Mouse (Mus musculus) thymus, postnatal 14 days (tissue): ENCODE measurements around the gene Prkag2.
"Not testable (repeated sequence)": the region's sequence is repeated elsewhere in the genome, so short reads cannot be mapped to it uniquely, and the experiment has no call there.

Experiments used
- DNase-seq: peaks from one replicate; pipeline ENCODE4 v3.0.0; 2021

Gene Prkag2

DNA sequence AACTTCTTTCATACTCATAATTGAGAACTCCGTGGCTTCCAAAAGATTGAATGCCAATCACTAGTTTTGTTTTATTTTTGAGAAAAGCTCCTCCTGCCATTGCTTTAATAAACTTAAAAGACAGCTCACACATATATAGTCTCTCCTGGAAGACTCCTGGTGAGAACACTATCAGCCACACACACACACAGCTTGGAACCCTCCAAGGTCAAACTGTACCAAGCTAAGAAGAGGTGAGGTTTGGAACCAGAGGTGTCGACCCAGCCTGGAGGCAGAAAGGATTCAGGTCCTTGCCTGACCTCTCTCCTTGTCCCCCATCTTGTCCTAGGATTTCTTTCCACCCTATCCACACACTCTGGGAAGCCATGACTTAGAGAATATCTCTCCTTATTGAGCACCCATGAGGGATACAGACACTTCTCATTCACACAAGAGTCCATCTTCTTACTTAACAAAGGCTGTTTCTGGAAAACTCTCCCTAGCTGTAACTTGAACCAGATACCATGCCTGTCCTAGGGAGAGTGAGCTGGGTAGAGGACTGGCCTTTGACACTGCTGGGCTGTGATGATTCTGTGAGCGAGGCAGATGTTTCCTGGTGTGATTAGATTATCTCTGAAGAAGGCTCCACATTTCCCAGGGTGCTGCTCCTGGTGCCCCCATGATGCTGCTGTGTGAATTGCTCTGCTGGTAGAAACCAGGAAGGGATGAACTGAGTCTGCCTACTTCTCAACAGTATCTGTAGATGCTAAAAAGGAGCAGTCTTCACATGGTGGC lies 245.4 kb downstream of the Prkag2 start:
- DNase-seq, result no peak

DNA sequence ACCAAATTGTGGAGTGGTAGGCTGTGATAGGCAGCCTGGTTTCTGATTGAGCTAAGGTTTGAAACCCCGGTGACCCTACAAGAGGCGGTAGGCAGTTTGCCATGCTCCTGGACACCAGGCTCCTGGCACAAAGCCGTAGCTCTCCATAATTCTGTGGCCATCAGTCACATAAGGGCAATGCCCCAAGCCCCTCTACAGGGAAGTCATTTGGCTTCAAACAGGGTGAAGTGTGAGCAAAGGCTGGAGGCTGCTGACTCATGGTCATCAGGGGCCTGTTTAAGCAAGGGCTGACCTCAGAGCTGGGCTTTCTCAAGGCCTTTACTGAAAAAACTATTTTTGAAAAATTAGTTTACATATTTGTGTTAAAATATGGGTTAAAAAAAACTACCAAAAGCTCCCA lies 246.2 kb downstream of the Prkag2 start:
- DNase-seq, result no peak

DNA sequence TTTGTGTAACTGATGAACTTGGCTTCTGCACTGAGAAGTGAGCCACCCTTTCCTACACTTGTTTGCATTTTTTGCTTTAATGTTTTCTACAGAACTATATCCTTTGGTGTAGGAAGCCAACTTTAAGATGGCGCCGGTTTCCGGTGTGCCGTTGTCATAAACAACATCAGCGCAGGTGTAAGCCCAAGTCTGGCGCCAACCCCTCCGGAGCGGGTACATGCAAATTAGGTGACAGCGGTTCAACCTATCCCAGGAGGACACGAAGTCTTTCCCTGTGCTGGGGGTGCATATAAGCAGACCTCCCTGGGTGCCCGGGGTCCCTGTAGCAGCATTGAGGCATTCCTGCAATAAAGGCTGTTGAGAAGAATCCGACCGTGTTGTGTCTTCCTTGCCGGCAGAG lies 252.2 kb downstream of the Prkag2 start:
- not testable (repeated sequence) for DNase-seq

DNA sequence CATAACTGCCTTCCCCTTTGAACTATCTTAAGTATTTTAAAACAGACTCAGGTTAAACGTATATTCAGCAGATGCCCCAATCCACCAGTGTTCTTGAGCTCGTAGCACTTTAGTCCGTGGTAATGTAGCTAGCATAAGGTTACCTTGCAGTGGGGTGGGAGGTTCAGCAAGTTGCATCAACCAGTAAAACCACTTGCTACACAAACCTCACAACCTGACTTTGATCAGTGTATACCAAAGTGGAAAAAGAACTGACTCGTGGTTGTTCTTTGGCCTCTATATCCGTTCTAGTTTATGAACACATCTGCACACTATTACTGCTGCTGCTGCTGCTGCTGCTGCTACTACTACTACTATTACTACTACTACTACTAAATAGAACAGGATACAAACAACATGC lies 256.6 kb downstream of the Prkag2 start:
- peak; percentile 23 for DNase-seq

DNA sequence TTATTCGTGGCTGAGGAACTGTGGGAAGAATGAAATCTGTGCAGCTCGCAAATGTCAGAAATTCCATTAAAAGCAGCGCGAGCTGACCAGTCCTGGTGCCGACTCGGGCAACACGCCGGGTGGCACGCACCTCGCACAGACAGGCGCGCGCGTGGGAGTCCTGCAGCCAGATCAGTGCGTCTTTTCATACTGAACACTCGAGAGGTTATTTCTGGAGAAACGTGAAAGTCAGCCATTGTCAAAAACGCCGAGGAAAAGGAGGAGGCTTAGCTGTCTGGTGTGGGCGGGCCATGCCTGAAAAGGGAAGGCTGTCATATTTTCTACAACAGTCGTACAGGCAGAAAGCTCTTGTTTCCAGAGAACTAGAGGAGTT lies 257.4 kb downstream of the Prkag2 start:
- peak; percentile 58 for DNase-seq

DNA sequence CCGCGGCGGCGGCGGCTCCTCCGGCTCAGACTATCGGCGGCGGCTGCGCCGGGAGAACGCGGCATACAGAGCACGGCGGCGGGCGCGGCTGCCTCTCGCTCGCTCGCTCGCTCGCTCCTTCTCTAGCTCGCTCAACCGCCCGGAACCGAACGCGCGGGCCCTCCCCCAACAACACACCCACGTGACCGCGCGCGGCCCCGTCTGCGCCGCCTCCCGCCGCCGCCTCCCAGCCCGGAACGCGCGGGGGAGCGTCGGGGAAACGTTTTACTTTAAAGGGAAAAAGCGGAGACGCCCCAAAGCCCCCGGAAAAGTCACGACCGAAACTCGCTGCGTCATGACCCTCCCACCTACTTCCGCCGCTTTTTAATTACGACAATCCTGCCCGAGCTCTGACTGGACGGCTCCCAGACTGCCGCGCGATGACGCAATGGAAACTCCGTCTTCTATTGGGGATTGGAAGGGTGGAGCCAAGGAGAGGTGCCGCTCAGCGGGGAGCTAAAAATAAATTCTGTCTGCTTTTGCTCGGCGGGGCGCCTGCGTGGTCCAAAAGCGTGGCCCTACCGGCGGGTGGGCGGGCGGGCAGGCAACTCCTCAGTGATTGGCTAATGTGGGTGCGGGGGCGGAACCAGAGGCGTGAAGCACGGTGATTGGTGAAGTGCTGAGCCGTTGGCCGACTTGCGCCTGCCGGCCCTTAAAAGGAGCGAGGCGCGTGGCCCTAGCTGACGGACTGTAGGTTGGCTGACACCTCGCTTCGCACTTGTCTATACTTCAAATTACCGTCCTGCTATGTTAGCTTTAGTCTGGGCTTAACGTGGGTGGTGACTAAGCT lies 258.0 kb downstream of the Prkag2 start, which contains the start of gene Rheb:
Rheb (minus strand) TSS at position 351 of the 829 bp plus-strand sequence.
- DNase-seq, result peak; percentile 99

DNA sequence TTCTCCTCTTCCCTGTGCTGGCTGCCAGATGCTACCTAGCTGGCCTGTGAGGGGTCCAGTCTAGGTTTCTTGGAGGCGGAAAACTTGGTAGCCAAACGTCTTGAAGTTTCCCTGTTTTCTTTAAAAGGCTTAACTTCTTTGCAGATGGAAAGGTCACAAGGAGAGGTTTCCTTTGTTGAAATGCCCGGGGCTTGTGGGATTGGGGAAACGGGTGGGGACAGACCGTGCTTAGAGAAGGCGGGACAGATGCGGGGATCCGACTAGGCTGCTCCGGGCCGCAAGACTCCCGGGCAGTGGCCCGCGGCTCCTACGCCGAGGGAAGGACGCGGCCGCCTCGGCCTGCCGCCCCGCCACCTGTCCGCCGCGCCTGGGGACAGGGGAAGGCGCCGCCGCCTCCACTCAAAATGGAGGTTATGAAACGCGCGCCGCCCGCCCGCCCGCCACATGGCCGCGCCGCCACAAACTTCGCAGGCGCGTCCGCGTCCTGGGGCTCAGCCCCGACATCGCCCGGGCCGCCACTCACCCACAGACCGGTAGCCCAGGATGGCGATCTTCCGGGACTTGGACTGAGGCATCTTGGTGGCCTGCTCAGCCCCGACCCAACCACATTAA lies 258.7 kb downstream of the Prkag2 start:
- no peak for DNase-seq

DNA sequence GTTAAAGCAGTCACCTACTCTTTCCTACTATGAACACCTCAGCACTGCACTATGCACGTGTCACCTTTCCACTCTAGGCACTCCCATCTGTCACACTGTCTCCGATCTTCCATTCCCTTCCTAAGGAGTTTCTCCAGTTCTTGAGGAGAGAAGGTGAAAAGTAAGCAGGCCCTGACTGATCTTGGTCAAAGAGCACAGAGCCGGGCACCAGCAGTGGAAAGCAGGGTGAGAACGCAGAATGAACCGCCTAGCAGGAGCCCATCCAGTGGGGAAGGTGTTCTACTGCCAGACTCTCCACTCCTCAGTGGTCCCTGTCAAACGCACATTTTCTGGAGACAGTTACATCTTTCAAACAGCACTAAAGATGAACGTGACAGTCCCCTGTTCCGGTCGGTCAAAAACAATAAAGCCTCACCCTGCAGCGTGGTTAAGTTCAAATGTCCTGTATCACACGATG lies 259.4 kb downstream of the Prkag2 start:
- no peak for DNase-seq

DNA sequence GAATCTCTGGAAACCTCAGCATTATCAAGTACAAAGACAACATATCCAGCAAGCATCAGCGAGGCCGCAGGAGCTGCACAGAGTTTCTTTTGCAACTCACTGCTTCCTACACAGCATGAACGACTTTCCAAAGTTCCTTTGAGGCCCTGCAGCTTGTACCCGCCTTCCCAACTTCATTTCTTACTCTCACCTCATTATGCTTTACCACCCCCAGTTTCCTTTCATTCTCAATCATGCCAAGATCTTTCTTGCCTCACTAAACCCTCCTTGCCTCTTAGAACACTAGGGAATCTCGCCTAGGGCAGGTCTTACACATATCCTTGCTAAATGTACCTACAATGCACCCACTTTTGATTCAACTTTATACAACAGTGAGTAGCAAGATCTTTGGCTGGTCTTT lies 266.0 kb downstream of the Prkag2 start:
- no peak for DNase-seq

DNA sequence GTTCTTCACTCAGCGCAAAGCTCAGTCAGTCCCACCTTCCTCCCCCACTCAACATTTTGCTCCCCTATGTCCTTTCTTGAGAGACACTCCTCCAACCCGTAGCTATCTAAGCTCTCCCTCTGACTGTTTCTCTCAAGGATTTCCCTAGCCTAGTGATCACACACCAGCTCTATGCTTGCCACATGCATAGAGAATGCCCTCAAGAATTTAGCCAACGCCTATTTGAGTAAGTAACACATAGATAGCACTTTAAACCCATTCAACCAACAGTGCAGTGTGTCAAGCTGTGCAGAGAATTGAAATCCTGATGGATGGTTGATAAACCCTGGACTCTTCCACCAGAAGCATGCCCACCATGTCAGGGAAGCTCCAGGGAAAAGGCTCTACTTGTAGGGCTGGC lies 268.5 kb downstream of the Prkag2 start:
- DNase-seq, result no peak

DNA sequence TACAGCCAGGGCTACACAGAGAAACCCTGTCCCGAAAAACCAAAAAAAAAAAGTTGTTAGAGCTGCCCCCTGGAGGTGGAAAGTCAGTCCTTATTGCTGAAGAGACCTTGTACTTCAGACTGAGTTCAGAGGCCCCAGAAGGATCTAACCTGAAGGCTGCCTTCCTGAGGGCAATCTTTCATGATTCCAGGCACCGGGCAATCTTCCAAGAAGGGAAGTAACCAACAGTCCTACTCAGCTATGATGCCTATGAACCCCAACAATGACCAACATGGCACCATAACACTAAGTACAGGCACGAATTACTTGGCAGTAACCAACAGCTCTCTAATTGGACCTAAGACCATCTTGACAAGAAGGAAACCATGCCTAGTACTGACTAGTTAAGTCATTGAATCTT lies 272.0 kb downstream of the Prkag2 start:
- no peak for DNase-seq

DNA sequence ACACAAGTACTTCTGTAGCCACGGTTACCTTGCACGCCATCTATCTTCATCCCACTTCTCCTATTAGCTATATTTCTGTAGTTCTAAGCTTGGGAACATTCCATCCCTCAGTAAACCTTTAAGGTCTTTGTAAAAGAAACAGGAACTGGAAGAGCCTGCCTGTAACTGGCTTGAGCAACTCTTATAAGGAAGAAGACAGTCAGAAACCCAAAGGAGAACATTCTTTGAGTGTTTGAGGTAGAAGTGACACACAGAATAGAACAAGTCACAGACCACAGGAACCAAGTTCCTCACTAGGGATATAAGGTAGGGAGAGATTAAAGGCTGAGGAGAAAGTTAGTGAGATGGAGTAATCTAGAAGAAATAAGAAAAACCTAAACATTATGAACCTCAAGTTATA lies 273.3 kb downstream of the Prkag2 start:
- no peak for DNase-seq

DNA sequence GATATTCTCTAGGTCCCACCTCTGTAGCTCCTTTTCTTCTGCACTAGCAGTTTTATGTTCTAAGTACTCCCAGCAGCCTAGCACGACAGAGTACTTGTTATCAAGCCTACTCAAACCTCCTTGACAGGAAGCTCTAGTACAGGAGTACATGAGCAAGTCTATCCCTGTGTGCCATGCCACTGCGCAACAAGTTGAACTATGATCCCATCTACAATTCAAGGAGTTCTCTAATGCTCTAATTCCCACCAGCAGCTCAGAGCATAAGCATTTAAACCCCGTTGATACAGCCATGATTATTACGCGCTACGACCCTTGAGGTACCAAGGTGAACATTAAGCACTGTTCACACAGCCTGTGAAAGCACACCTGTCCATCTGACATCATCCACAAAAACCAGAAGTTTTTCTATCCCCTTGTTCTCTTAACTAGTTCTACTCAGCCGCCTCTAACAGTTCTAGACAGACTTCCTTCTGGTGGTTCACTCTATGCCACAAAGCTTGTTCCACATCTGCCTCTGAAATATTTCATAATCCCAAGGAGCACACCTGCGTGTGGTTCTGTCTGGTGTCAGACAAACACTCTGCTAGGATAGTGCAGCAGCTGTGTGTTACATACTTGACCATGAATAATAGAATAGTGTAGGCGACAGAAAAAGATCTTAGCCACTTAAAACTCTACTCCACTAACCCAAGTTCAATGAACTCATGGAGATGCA lies 274.2 kb downstream of the Prkag2 start:
- peak; percentile 24 for DNase-seq

DNA sequence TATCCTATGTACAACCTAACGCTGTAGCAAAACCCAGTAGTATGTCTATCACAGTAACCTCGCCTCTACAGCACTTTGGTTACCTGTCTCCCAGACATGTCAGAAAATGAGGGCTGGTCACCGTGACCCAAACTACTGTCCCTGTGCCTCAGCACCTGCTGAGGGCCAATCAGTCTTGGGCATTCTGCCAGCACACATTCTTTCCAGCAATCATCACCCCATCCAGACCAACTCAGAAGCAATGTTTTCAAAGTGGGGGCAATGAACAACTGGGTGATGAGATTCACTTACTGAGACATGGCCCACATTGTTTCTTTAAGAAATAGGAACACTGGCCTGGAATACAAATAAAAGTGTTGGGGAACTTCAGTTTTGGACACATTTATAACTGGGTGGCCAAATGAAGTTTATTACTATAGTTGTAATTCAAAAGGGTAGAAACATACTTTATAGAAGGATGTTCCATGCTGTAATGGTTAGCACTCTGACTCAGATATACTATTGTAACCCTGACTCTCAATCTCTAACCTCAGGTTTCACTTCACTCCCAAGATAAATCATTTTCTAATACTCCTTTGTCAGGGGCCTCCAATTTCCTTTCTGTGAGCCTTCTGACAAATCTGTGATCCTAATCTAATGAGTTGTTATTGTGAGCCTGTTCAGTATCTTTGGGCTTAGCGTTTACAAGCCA lies 274.9 kb downstream of the Prkag2 start:
- no peak for DNase-seq

DNA sequence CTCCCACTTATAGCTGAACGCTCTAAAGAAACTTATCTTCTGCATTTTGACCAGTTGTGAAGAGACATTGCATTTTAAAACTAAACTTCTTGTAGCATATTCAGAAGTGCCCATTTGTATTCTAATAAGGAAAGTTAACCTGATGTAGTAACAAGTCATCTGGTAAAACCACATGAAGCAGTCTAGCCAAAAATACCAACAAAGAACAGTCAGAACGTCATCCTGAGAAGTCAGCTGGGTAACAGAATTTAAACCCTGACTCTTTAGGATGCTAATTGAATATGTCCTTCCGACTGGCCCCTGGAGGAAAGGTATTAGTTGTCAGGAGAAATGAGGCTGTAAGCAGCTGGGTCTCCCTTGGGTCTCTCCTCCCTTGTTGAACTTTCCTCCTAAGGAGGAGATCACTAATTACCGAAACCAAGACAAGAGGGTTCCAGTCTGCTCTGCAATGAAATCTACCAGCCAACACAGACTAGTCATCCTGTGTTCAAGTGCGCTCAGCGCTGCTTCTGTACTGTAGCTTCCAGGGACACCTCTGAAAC lies 276.5 kb downstream of the Prkag2 start:
- no peak for DNase-seq

DNA sequence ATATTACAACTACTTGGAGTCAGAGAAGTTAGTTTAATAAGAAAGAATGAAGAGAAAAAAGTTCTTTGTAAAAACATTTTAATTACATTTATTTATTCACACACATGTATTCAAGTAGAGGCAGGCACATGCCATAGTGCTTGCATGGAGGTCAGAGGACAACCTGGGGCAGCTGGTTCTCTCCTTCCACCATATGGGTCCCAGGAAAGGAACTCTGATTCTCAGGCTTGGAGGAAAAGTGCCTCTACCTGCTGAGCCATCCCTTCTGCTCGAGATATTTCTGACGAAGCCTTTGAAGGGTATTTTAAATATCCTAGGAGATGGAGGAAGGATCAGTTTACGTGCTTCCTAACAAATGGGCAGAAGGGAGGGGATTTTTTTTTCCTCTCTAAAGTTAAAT lies 277.7 kb downstream of the Prkag2 start:
- no peak for DNase-seq

DNA sequence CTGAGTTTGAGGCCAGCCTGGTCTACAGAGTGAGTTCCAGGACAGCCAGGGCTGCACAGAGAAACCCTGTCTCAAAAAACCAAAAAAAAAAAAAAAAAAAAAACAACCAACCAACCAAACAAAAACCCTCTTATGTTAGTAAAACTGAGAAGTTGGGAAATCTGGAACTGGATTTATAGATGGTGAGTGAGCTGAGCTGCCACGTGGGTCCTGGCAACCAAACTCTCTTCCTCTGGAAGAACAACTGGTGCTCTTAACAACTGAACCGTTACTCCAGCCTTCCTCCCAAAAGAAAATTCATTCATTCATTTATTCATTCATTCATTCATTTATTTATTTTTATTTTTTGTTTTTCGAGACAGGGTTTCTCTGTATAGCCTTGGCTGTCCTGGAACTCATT lies 278.2 kb downstream of the Prkag2 start:
- not testable (repeated sequence) for DNase-seq

DNA sequence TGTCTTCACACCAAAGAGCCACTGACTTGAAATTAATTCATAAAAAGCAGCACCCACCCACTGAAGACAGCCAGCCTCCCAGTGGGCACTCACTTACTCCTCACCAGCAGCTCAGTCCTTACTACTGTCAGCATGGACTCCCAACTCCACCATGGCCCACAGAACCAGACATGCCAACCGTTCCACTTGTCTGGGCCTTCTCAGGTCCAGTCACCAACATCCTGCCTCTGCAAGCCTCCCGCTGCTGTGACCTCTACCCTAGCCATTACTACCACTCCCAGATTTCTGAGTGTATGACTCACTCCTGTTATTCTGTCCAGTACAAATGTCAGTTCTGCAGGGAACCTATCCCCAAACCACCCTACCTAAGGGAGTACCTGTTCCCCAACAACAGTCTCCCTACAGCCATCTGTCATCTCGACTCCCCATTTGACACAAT lies 279.0 kb downstream of the Prkag2 start:
- DNase-seq, result no peak

DNA sequence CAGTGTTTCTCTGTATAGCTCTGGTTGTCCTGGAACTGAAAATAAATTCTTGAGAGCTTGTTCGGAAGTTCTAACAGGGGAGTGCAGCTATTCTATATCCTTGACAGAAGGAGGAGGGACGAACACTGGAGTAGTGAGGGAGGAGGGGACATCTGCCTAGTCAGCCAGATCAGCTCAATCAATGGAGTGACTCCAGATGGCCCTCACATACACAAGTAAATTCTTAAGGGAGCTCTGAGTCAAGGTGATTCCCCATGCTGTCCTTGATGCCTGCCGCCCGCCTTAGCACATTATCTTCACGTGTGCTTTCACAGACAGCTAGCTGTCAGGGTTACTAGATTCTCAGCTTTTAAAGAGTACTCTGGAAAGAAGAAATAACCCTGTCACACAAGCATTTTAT lies 279.8 kb downstream of the Prkag2 start:
- no peak for DNase-seq

DNA sequence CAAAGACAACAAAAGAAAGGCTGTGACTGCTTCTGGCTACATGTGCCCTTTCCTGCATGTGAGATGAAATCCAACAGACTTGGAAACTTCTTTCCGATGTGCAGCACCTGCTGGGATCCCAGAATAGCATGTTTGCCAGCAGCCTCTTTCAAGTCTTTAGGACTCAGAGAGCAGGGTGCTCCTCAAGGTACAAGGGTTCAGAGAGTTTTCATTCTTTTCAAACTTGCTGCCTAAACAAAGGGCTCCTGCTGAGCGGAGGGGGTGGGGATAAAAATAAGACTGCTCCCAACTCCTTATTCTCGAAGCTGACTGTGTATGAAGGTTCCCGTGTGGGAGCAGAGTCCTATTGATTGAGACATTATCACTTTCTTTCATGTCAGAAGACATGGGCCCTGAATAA lies 283.3 kb downstream of the Prkag2 start:
- no peak for DNase-seq

DNA sequence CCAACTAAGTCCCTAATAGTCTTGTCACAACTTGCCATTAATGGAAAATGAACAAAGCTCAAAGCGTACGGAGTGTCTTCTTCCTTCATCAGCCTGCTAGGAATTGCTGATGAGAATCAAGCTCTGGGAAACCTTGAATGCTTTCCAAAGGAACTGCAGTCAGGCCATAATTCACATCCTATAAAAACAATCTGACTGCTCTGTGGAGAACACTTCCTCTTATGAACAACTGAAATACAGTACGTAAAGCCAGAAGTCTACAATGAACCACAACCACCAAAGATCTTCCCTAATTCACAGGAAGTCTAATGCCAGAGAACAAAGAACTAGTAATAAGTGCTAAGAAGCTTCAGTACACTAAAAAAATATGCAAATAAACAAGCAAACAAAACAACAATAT lies 286.5 kb downstream of the Prkag2 start:
- no peak for DNase-seq

DNA sequence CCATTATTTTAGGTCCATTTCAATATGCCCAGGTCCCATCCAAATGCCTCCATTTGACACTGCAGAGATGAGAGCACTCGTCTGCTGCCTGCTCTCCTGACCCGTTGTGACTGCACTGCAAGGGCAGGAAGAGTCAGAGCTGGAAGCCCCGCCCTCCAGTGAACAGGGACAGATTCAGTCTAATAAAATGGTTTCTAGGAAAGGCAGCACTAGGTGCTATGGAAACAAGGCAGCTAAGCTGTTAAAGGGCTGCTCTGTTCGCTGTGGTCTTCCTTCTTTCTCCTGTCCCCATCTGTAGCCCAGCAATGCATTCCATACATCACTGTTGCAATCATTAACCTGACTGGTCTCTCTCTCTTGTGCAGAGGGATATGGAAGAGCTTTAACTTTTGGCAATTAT lies 287.4 kb downstream of the Prkag2 start:
- DNase-seq, result no peak
